Mouse (Mus musculus) cerebellum, adult 11-12 months (tissue): ENCODE results near the gene Ergic1.

Source experiments
- DNase-seq: peaks from one replicate; pipeline ENCODE4 v3.0.0; 2022

Gene Ergic1

DNA sequence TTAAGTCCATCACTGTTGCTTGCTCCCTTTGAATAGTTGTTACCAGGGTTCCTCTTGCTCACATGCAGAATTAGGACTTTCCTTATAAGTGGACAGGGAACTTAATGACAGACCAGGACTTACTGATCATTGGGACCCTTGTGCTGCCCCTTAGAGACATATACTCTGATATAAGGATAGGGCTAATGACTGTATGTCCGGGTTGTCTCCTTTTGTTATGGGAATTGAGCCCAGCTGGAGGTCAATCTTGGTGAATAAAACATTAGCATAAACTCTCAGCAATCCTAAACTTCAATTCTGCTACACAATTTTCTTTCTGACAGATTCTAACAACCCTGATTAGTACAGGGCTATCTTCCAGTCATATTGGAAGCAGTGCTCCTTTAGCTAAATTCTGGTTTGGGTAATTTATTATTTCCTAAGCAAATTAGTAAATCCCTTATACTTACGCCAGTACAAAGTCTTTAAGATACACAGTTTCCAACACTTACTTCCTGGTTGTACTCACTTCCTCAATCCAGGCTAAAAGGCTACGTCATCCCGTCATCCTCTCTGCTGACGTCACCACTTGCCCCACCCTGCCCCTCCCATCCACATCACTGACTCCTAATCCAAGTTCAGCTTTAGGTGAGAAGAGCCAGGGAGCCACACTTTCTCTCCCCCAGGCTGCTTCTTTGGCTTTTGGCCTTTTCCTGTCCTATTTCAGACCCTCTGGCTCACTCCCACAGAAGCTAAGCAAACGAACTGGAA lies 23.4 kb upstream of the Ergic1 start:
- no peak for DNase-seq

- DNase-seq = peak; percentile 54
These were observed 21.2 kb upstream of the Ergic1 start for GRCm38 (mm10) chr17:26540083-26540482.

DNA sequence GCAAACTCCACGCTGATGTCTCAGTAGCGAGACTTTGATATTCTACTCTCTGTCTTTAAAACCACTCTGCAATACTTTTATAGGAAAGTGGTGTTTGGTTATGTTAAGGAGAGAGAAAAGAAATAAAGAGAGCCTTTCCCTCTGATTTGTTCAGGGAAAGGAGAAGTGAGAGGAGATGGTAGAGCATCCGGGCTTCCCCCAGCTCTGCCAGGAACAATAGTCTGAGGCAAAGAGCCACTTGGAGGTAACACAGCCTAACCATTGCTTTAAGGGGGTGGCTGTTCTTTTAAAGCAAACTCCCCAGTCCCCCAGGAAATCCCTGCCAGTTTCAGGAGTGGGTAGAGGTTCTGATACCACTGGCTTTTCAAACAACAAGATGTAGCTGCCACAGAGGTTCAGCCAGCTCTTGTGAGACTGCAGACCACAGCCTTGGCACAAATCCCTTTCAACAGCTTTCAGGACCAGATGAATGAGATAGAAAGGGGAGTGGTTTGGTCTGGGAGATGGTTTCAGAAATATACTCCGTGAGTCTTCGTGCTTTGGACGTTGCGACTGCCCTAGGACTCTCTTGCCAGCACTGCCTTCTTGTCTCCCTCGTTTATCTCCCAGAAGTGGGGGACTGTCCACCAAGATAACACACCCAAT lies 16.8 kb upstream of the Ergic1 start:
- DNase-seq = no peak

- DNase-seq = no peak
These were observed 13.5 kb upstream of the Ergic1 start for GRCm38 (mm10) chr17:26547771-26548170.

- DNase-seq = no peak
These were observed 12.7 kb upstream of the Ergic1 start for GRCm38 (mm10) chr17:26548566-26548965.

DNA sequence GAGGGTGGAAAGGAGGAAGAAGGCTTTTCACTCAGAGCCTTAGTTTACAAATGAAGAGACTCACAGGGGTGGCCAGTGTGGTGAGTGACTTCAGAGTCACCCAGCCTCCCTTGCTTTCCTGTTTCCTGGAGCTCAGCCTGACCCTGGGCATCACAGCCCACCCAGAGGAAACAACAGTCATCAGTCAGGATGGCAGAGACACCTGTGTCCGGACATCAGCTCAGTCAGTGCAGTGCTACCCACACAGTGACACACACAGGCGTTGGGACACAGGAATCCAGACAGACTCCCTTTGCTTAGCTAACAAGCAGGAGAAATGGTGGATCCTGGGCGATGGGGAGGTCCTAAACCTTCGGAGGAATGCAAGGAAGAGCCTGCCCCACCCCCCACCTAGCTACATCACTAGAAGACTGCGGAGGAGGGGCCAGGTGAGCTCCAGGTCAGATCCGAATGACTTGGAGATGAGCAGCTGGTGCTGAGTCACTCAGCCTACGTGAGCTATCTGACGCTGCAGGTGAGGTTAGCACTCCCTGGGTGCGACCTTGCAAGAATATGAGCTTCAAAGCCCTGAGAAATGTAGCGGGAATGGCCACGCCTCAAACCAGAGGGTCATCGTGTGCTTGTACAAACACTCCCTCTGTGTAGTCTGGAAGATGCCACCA lies 12.0 kb upstream of the Ergic1 start:
- no peak for DNase-seq

GRCm38 (mm10) chr17:26551104-26551503 lies 10.2 kb upstream of the Ergic1 start:
- DNase-seq = no peak

GRCm38 (mm10) chr17:26553033-26553432 lies 8.3 kb upstream of the Ergic1 start:
- DNase-seq = no peak

DNA sequence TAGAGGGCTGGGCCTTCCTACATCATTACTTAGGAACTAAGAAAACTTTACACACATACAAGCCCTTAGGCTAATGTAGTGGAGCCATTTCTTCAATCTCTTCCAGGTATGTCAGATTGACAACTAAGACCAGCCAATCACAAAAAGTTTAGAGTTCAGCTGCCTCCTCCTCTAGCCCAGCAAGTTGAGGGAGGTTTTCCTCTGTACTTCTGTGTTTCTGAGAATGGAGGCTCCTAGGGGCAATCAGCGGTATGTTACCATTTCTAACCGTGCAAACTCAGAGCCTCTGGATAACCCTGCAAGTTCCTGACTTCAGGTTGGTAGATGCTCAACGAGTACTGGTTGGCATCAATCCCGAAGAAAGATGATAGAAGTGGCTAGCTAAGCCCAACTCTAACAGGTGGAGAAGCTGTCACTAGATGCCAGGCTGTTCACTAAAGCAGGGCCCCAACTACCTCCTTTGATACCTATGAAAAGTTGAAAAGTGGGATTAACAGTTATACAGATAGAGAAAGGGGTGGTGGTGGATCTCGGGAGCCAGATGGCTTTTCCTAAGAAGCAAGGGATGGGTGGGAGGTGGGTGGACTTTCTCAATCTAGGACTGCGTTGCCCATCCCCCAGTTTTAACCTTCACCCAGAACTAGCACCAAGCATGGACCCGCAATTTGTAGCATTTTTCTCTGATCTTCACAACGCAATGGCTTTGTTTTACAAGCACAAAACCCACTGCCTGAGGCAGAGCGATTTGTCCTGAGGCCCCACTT lies 581 bp upstream of the Ergic1 start:
- no peak for DNase-seq

GRCm38 (mm10) chr17:26561651-26562181 lies 427 bp downstream of the Ergic1 start, which contains the start of gene Dusp1:
Gene Dusp1, minus strand, starts transcription at chr17:26562128.
- no peak for DNase-seq

DNA sequence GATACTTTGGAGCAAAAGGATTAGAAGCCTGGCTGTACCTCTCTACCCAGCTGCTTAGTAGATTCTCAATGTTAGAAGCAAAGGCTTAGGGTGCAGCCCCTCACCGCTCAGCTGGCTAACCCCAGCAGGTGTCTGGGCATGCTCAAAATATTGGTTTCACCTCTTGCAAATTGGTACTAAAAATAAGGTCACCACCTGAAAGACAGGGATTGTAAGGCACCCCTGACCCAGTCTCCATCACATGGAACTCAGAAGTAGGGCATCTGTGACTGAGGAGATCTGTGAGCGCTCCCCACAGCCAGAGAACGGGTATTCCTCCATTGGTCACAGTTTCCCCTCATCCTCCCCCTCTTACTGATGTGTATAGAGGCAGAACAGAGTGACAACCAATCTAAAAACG lies 1.0 kb downstream of the Ergic1 start:
- no peak for DNase-seq

GRCm38 (mm10) chr17:26563476-26563875 lies 2.2 kb downstream of the Ergic1 start:
- DNase-seq = peak; percentile 74

DNA sequence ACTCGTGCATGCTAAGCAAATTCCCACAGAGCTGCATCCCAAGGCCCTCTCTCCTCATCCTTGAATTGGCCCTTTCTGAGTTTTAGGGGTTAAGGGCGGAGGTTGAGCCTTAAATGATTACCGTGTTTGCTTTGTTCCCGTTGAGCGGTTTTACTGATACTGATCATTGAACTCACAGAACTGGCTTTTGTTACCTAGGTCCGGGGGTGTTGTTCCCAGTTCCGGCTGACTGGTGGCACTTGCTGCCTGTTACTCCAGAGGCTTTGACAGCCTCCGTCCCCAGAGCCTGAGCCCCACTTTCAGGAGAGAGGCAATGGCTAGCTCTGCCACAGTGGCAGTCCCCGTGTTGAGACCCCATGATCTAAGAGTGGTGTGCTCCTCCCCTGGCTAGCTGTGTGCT lies 3.1 kb downstream of the Ergic1 start:
- no peak for DNase-seq

DNA sequence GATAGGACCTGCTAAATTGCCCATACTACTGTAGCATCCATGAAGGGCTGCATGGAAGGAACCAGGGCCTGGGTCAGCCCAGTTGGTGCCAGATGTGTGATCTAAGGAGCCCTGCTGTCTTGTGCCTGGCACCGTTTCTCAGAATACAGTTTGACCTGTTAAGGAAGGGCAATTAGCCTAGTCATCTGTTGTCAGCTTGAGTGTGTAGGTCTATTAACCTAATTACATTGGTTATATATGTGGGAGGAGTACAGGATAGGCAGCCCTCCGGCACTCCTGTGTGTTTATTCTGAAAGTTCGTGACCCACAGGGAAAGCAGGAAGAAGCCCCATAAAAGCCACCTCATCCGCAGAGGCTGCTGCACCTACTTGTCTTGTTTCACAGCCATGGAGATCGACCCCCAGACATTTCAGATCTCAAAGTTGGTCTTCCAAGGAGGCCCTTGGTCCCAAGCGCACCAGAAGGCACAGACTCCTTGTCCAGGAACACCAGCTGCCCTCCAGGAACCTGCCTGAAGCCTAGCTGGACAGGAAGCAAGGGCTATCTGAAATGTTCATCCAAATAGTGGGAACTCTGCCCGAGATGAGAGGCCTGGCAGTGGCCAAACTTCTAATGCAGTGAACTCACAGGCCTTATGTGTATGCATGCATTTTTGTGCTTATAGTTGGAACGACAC lies 6.0 kb downstream of the Ergic1 start:
- DNase-seq = no peak

- no peak for DNase-seq
These were observed 6.5 kb downstream of the Ergic1 start for GRCm38 (mm10) chr17:26567818-26568173.

DNA sequence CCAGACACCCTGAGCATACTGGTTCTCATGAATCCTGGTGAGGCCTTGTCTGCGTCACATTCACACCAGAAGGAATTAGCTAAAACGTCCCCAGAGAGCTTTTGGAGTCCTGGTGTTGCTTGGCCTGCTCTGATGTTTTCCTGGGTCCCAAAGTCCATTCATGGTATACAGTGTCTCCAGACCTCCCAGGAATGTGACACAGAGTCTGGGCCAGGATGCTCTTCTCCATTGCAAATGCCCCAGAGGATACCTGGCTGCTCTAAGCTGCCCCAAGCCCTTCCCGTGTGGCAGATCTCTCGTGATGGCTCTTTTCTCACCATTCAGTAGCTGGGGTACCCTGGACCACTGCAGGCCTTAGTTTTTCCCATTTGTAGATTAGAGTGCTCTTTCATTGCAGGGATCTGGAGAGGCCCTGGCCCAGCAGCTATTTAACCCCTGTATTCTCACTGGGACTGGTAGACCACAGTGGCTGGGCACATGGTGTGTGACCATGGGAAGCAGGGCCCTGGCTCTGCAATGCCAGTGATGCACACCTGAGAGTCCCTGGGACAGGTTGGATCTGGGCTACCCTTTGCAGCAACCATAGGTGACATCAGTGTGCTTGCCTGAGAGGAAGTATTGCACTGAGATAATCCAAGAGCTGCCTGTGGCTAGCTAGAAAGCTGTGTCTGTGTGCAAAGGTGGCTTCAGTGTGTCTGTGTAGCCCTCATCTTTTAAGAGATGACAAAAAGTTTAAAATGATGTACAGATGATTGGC lies 8.5 kb downstream of the Ergic1 start:
- DNase-seq = no peak

DNA sequence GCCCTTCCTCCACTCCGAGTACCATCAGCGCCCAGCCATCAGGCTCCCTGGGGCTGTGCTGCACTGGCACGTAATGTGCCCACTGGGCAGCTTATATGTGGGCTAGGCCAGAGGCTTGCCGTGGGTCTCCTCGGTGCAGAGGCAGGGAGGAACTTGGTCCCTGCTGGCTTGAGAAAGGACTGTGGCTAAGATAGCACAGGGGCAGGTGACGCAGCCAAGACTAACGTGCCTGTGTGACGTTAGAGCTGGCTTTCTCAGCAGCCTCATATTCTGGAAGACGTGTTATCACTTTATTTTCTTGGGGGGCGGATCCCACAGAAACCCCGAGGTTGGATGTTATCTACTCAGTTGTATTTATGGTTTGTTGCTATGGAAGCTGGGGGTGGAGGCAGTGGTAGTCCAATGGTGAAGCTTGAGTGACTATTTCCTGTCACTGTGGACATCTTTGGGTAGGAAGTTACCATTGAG lies 9.4 kb downstream of the Ergic1 start:
- DNase-seq = no peak

GRCm38 (mm10) chr17:26571377-26571776 lies 10.1 kb downstream of the Ergic1 start:
- DNase-seq = no peak

- no peak for DNase-seq
These were observed 11.0 kb downstream of the Ergic1 start for GRCm38 (mm10) chr17:26572265-26572664.

DNA sequence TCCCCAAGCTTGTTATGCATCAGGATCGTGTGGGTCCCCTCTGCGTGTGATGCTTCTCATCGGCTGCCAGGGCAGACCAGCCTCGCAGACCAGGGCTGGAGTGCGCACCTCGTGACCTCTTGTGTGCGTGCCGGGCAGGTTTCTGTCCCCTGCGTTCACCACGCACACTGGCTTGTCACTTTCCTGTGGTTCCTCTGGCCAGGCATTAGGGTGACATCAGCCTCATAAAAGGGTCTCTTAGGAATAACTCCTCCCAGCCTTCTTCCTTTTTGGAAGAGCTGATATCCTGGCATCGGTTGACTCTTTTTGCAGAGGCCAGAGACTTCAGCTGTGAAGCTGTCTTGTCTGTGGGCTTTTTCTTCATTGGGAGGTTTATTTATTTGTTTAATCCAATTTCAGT lies 12.8 kb downstream of the Ergic1 start:
- DNase-seq = no peak

- DNase-seq = no peak
These were observed 13.4 kb downstream of the Ergic1 start for GRCm38 (mm10) chr17:26574701-26575100.
